ENCODE assay signal across 21 mouse cellular contexts in the genomic region with DNA sequence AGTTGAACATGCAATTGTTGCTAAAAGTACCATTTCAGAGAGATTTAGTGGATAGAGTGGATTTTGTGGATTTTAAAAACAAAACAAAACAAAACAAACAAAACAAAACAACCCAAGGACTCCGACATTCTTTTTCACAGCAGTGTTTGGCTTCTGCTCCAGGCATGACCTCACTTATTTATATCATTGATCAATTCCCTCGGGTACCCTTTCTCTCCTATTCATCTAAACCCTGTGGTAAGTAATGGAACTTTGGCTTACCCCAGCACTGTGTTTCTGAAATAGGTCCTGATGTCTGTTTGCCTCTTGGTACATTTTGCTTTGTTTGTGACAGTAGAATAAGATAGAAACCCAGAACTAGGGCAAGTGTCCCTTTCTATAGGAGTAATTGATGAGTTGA.
"Had no signal": no experiment of that assay in that cellular context is flagged by ENCODE, and none has a peak within 500 bp of the region (broad histone marks: within the 10 kb centered on the region; RNA-seq: fewer than 3 reads in every experiment).

No protein-coding gene starts in this region.

- H3K4me3 ChIP-seq: limb, embryonic 15.5 days; megakaryocyte, embryonic 14.5 days; midbrain, embryonic 10.5 days; midbrain, embryonic 15.5 days; neural tube, embryonic 12.5 days; neural tube, embryonic 15.5 days; stomach, embryonic 15.5 days had no signal

- H3K9ac ChIP-seq: limb, embryonic 15.5 days; liver, embryonic 14.5 days; liver, postnatal 0 days; midbrain, embryonic 15.5 days; neural tube, embryonic 12.5 days; neural tube, embryonic 15.5 days; stomach, embryonic 15.5 days had no signal

- DNase-seq: kidney, adult 11 months; kidney, adult 8-10 months; kidney, postnatal 10 days; kidney, postnatal 36 days; liver, postnatal 0 days; lung, postnatal 36 days; right cerebral cortex, postnatal 25 days; spleen, adult 18-20 months; thymus, postnatal 25 days had no signal

- H3K36me3 ChIP-seq: limb, embryonic 15.5 days; midbrain, embryonic 10.5 days; midbrain, embryonic 15.5 days; neural tube, embryonic 12.5 days; neural tube, embryonic 15.5 days; stomach, embryonic 15.5 days had no signal

- ATAC-seq: hindbrain, postnatal 0 days; inflammation-experienced regulatory T-cells, adult 6 months; liver, postnatal 0 days; lung, postnatal 0 days; midbrain, embryonic 15.5 days had no signal

- H3K27me3 ChIP-seq: limb, embryonic 15.5 days; midbrain, embryonic 15.5 days; neural tube, embryonic 12.5 days; neural tube, embryonic 15.5 days; stomach, embryonic 15.5 days had no signal

- H3K4me2 ChIP-seq: limb, embryonic 15.5 days; liver, embryonic 11.5 days; midbrain, embryonic 15.5 days; neural tube, embryonic 12.5 days; neural tube, embryonic 15.5 days; stomach, embryonic 15.5 days had no signal

- H3K4me1 ChIP-seq: limb, embryonic 15.5 days; megakaryocyte, embryonic 14.5 days; midbrain, embryonic 15.5 days; neural tube, embryonic 12.5 days; neural tube, embryonic 15.5 days; stomach, embryonic 15.5 days had no signal

- H3K9me3 ChIP-seq: limb, embryonic 15.5 days; megakaryocyte, embryonic 14.5 days; midbrain, embryonic 10.5 days; midbrain, embryonic 15.5 days; neural tube, embryonic 12.5 days; neural tube, embryonic 15.5 days; stomach, embryonic 15.5 days had no signal

- H3K27ac ChIP-seq: hindbrain, postnatal 0 days; limb, embryonic 15.5 days; liver, embryonic 14.5 days; midbrain, embryonic 15.5 days; neural tube, embryonic 12.5 days; neural tube, embryonic 15.5 days; stomach, embryonic 15.5 days had no signal
